Mouse (Mus musculus): ENCODE measurements around the gene Gm14137. TPM values are rescaled to one million over a fixed set of nuclear protein-coding genes. Genes with fewer than 3 reads are reported as not detected.

Gene Gm14137
- not detected in 2 replicates for polyA plus RNA-seq (2012)

GRCm38 (mm10) chr2:119173991-119174651 is at the start of gene Gm14137:
Gene Gm14137, plus strand, starts transcription at chr2:119174509.
- Histone ChIP-seq H3K27me3 (ENCODE audit: control insufficient read depth) (peaks cover 10% of the 10 kb centered on the region), H3K4me1 (ENCODE audit: control insufficient read depth) (peaks cover 25% of the 10 kb centered on the region), H3K4me3 (replicated peaks) (no peak within 1 kb of the TSS), H3K36me3 (ENCODE audit: control insufficient read depth) (peaks cover 14% of the 10 kb centered on the region), H3K9me3 (ENCODE audit: control insufficient read depth, low read length) (no peaks in the 10 kb centered on the region)
- TF ChIP-seq TAL1 (IDR thresholded peaks at IDR 0.05; ENCODE audit: low read length), result no peak

- TF ChIP-seq GATA1 (IDR thresholded peaks at IDR 0.05; ENCODE audit: low read length) (peak; percentile 73; the same call in 1 of the 2 replicates), TAL1 (IDR thresholded peaks at IDR 0.05; ENCODE audit: low read length) (peak; percentile 63)
- Histone ChIP-seq H3K36me3 (ENCODE audit: control insufficient read depth) (peaks cover 99% of the 10 kb centered on the region), H3K4me3 (replicated peaks) (peak overlapping the region; percentile 20), H3K9me3 (ENCODE audit: control insufficient read depth, low read length) (no peaks in the 10 kb centered on the region), H3K4me1 (ENCODE audit: control insufficient read depth) (peaks cover 41% of the 10 kb centered on the region), H3K27me3 (ENCODE audit: control insufficient read depth) (no peaks in the 10 kb centered on the region)
Observed at GRCm38 (mm10) chr2:119136346-119136898, 37.9 kb upstream of the Gm14137 start.

DNA sequence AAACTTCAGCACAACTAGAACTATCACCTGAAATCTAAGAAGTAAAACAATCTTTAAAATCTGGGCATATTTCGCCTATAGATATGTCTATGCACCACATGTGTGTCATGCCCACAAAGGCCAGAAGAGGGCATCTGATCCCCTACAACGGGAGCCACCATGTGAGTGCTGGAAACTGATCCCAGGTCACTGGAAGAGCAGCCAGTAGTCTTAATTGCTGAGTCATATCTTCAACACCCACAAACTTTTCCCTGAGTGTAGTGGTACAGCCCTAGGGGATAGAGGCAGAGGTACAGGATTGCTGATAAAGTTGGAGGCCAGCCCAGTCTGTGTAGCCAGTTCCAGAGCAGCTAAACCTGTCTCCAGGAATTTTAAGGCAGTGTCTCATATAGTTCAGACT is 29.1 kb upstream of the Gm14137 start:
- peaks cover 15% of the 10 kb centered on the region for H3K4me1 ChIP-seq (ENCODE audit: control insufficient read depth)
- TF ChIP-seq GATA1 (IDR thresholded peaks at IDR 0.05; ENCODE audit: low read length), result no peak
- no peak for TF ChIP-seq TAL1 (IDR thresholded peaks at IDR 0.05; ENCODE audit: low read length)
- H3K36me3 ChIP-seq (ENCODE audit: control insufficient read depth), result peaks cover 99% of the 10 kb centered on the region
- no peaks in the 10 kb centered on the region for H3K27me3 ChIP-seq (ENCODE audit: control insufficient read depth)
- no peak overlapping the region for H3K4me3 ChIP-seq (replicated peaks)
- peaks cover 9% of the 10 kb centered on the region for H3K9me3 ChIP-seq (ENCODE audit: control insufficient read depth, low read length)

DNA sequence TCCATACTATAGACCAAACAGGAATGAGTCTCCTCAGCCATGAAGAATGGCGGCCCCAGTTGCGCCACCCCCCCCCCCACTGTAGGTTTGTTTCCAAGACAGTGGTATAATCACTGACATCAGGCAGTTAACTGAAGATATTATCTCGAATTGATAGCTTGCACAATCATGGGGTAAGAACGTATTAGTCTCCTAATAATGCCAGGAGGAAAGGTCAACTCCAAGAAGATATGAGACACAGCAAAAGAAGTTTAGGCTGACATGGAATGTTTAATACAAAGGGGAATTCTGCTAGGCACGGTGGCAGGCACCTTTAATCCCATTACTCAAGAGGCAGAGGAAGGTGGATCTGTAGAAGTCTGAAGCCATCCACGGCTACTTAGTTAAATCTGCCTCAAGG is 27.9 kb upstream of the Gm14137 start:
- TF ChIP-seq GATA1 (IDR thresholded peaks at IDR 0.05; ENCODE audit: low read length), result no peak
- TF ChIP-seq TAL1 (IDR thresholded peaks at IDR 0.05; ENCODE audit: low read length), result no peak
- no peaks in the 10 kb centered on the region for H3K27me3 ChIP-seq (ENCODE audit: control insufficient read depth)
- H3K9me3 ChIP-seq (ENCODE audit: control insufficient read depth, low read length), result peaks cover 9% of the 10 kb centered on the region
- no peak overlapping the region for H3K4me3 ChIP-seq (replicated peaks)
- H3K4me1 ChIP-seq (ENCODE audit: control insufficient read depth), result peaks cover 20% of the 10 kb centered on the region
- peaks cover 99% of the 10 kb centered on the region for H3K36me3 ChIP-seq (ENCODE audit: control insufficient read depth)

GRCm38 (mm10) chr2:119147160-119147678 is 27.1 kb upstream of the Gm14137 start:
- Histone ChIP-seq H3K9me3 (ENCODE audit: control insufficient read depth, low read length) (peaks cover 9% of the 10 kb centered on the region), H3K4me1 (ENCODE audit: control insufficient read depth) (peaks cover 27% of the 10 kb centered on the region), H3K4me3 (replicated peaks) (no peak overlapping the region), H3K36me3 (ENCODE audit: control insufficient read depth) (peaks cover 99% of the 10 kb centered on the region), H3K27me3 (ENCODE audit: control insufficient read depth) (no peaks in the 10 kb centered on the region)
- TF ChIP-seq GATA1 (IDR thresholded peaks at IDR 0.05; ENCODE audit: low read length), result no peak
- no peak for TF ChIP-seq TAL1 (IDR thresholded peaks at IDR 0.05; ENCODE audit: low read length)

DNA sequence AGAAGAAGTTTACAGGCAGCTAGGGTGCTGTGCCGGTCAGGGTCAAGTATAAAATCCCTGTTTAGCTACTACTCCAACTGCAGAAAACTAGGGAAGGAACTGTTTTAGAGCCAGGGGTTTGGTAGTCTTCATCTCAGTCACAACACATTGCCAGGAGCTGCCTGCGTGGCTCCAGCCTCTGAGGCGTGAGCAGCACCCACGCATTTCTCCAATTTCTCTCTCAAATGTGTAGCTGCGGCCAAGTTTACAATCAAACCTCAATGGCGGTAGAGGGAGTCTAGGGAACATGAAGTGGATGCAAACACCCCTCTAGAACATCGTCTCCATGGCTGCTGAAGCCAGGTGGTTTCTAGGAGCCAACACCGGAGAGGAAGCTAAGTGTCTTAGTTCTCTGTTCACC is 26.5 kb upstream of the Gm14137 start:
- H3K27me3 ChIP-seq (ENCODE audit: control insufficient read depth), result no peaks in the 10 kb centered on the region
- H3K36me3 ChIP-seq (ENCODE audit: control insufficient read depth), result peaks cover 99% of the 10 kb centered on the region
- no peak overlapping the region for H3K4me3 ChIP-seq (replicated peaks)
- H3K9me3 ChIP-seq (ENCODE audit: control insufficient read depth, low read length), result peaks cover 9% of the 10 kb centered on the region
- H3K4me1 ChIP-seq (ENCODE audit: control insufficient read depth), result peaks cover 33% of the 10 kb centered on the region
- TF ChIP-seq TAL1 (IDR thresholded peaks at IDR 0.05; ENCODE audit: low read length) (no peak), GATA1 (IDR thresholded peaks at IDR 0.05; ENCODE audit: low read length) (no peak)

DNA sequence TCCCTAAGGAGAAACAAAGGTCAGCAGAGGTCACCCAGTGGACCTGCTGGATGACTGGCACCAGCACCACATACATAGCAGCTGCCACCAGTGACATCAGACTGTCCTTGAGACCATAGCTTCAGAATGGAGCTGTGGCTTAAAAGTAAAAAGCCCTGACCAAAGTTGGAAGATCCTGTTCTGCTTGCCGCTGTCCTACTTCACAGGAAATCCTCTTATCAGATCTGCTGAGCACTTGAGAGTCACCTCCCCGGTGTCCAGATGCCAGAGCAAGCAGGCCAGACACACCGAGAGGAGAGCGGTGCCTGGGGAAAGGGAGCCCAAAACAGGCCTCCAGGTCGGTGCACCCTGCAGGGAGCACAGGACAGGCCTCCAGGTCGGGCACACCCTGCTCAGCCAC is 22.1 kb upstream of the Gm14137 start:
- peaks cover 66% of the 10 kb centered on the region for H3K4me1 ChIP-seq (ENCODE audit: control insufficient read depth)
- no peaks in the 10 kb centered on the region for H3K27me3 ChIP-seq (ENCODE audit: control insufficient read depth)
- no peaks in the 10 kb centered on the region for H3K9me3 ChIP-seq (ENCODE audit: control insufficient read depth, low read length)
- TF ChIP-seq TAL1 (IDR thresholded peaks at IDR 0.05; ENCODE audit: low read length), result no peak
- peak; percentile 63 for TF ChIP-seq GATA1 (IDR thresholded peaks at IDR 0.05; ENCODE audit: low read length)
- peaks cover 76% of the 10 kb centered on the region for H3K36me3 ChIP-seq (ENCODE audit: control insufficient read depth)
- H3K4me3 ChIP-seq (replicated peaks), result no peak overlapping the region

- Histone ChIP-seq H3K9me3 (ENCODE audit: control insufficient read depth, low read length) (no peaks in the 10 kb centered on the region), H3K4me3 (replicated peaks) (peak overlapping the region; percentile 79), H3K36me3 (ENCODE audit: control insufficient read depth) (peaks cover 52% of the 10 kb centered on the region), H3K4me1 (ENCODE audit: control insufficient read depth) (peaks cover 61% of the 10 kb centered on the region), H3K27me3 (ENCODE audit: control insufficient read depth) (no peaks in the 10 kb centered on the region)
- no peak for TF ChIP-seq GATA1 (IDR thresholded peaks at IDR 0.05; ENCODE audit: low read length)
- TF ChIP-seq TAL1 (IDR thresholded peaks at IDR 0.05; ENCODE audit: low read length), result no peak
Observed at GRCm38 (mm10) chr2:119154683-119155082, 19.6 kb upstream of the Gm14137 start.

GRCm38 (mm10) chr2:119155388-119155787 is 18.9 kb upstream of the Gm14137 start:
- H3K27me3 ChIP-seq (ENCODE audit: control insufficient read depth), result peaks cover 2% of the 10 kb centered on the region; the same call in 1 of the 2 replicates
- TF ChIP-seq GATA1 (IDR thresholded peaks at IDR 0.05; ENCODE audit: low read length) (peak; percentile 98), TAL1 (IDR thresholded peaks at IDR 0.05; ENCODE audit: low read length) (peak; percentile 95)
- peaks cover 45% of the 10 kb centered on the region for H3K36me3 ChIP-seq (ENCODE audit: control insufficient read depth)
- H3K4me3 ChIP-seq (replicated peaks), result peak overlapping the region; percentile 79
- peaks cover 59% of the 10 kb centered on the region for H3K4me1 ChIP-seq (ENCODE audit: control insufficient read depth)
- no peaks in the 10 kb centered on the region for H3K9me3 ChIP-seq (ENCODE audit: control insufficient read depth, low read length)

Measured in erythroblast, embryonic 14.5 days (primary cell).